Mouse (Mus musculus): Measurements from ENCODE around the gene Gm48551.

DNA sequence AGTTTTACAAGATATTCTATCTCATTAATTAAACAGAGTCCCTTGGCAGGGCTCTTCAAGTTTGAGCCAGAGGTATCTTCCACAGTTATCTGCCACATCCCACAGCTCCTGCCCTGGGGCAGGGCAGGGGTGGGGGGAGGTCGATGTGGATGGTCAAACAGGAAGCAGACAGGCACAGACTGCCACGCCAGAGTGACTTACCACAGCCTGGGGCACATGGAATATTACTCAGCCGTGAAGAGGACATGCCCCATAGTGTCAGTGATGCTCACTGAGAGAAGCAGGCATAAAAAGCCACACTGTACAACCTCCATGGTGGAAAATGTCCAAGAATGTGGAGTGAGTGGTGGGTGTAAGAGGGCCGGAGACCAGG lies 39.1 kb upstream of the Gm48551 start:
- TF ChIP-seq CTCF (IDR thresholded peaks at IDR 0.05; ENCODE audit: low read depth): no peak
- TF ChIP-seq EP300 (optimal IDR thresholded peaks at IDR 0.05): no peak
